Mouse (Mus musculus) ES-Bruce4 (cell line): ENCODE results near the gene Peak1.

Experiments
- CTCF ChIP-seq: IDR thresholded peaks from one replicate; pipeline ENCODE4 v1.8.1; 2011; ENCODE audit warnings: low read depth, low read length
- POLR2A ChIP-seq: IDR thresholded peaks from one replicate; pipeline ENCODE4 v1.8.1; 2011; ENCODE audit warnings: low read length; ENCODE audit not compliant: insufficient read depth

GRCm38 (mm10) chr9:56451570-56451969 is 33.7 kb upstream of the Peak1 start:
- no peak for TF ChIP-seq POLR2A
- no peak for TF ChIP-seq CTCF
